Mouse (Mus musculus): ENCODE measurements around the gene Dctn2. TPM values are rescaled to one million over a fixed set of nuclear protein-coding genes. Genes with fewer than 3 reads are reported as not detected.

Gene Dctn2
- polyA plus RNA-seq, 1 experiment from 2014 or later: 80.0 TPM

- H3K36me3 ChIP-seq: no peaks in the 10 kb centered on the region
- ATAC-seq (ENCODE audit: low read depth) (no peak), DNase-seq (no peak)
- H3K9me3 ChIP-seq (replicated peaks): no peaks in the 10 kb centered on the region
- peaks cover 66% of the 10 kb centered on the region for H3K4me1 ChIP-seq (replicated peaks)
- WGBS (ENCODE audit: insufficient replicate concordance): 60% methylated on average over 3 of the region's 3 CpGs
- H3K27me3 ChIP-seq: peaks cover 19% of the 10 kb centered on the region
- no peak within 1 kb of the TSS for H3K4me3 ChIP-seq (replicated peaks)
- H3K4me2 ChIP-seq: no peak within 1 kb of the TSS
- no peak within 1 kb of the TSS for H3K9ac ChIP-seq
- peak within 1 kb of the TSS; percentile 69 for H3K27ac ChIP-seq
Measured at GRCm38 (mm10) chr10:127321621-127322020, 55.5 kb downstream of the Dctn2 start, which contains the start of gene Arhgap9. TSS of gene Arhgap9 (plus strand) at chr10:127321964.

GRCm38 (mm10) chr10:127322178-127322577, 56.0 kb downstream of the Dctn2 start:
- Histone ChIP-seq H3K9ac (no peak overlapping the region), H3K27me3 (peaks cover 25% of the 10 kb centered on the region), H3K4me2 (no peak overlapping the region), H3K9me3 (replicated peaks) (no peaks in the 10 kb centered on the region), H3K4me3 (replicated peaks) (no peak overlapping the region), H3K36me3 (no peaks in the 10 kb centered on the region), H3K27ac (no peak overlapping the region), H3K4me1 (replicated peaks) (peaks cover 66% of the 10 kb centered on the region)
- 73% methylated on average over 13 of the region's 13 CpGs for whole genome bisulfite sequencing (ENCODE audit: insufficient replicate concordance)
- DNase-seq: no peak
- no peak for ATAC-seq (ENCODE audit: low read depth)

- ATAC-seq (ENCODE audit: low read depth): no peak
- 48% methylated on average over 4 of the region's 4 CpGs for WGBS (ENCODE audit: insufficient replicate concordance)
- H3K4me2 ChIP-seq: no peak overlapping the region
- peak overlapping the region; percentile 69 for H3K27ac ChIP-seq
- 0 out of 2 replicates have a peak overlapping the region, but pooled peaks have one; percentile 36 for H3K4me3 ChIP-seq (replicated peaks)
- H3K36me3 ChIP-seq: no peaks in the 10 kb centered on the region
- no peak for DNase-seq
- H3K9me3 ChIP-seq (replicated peaks): no peaks in the 10 kb centered on the region
- no peak overlapping the region; the same call in 1 of the 2 replicates for H3K9ac ChIP-seq
- H3K27me3 ChIP-seq: peaks cover 30% of the 10 kb centered on the region
- peaks cover 65% of the 10 kb centered on the region for H3K4me1 ChIP-seq (replicated peaks)
Measured at GRCm38 (mm10) chr10:127322669-127323068, 56.5 kb downstream of the Dctn2 start.

- Histone ChIP-seq H3K9me3 (replicated peaks) (no peaks in the 10 kb centered on the region), H3K36me3 (no peaks in the 10 kb centered on the region), H3K4me3 (replicated peaks) (peak overlapping the region; percentile 36), H3K4me1 (replicated peaks) (peaks cover 62% of the 10 kb centered on the region), H3K9ac (peak overlapping the region; percentile 39), H3K27me3 (peaks cover 32% of the 10 kb centered on the region), H3K27ac (peak overlapping the region; percentile 69), H3K4me2 (peak overlapping the region; percentile 44)
- WGBS (ENCODE audit: insufficient replicate concordance): 24% methylated on average over 17 of the region's 17 CpGs
- no peak for DNase-seq
- ATAC-seq (ENCODE audit: low read depth): no peak
Measured at GRCm38 (mm10) chr10:127323131-127323855, 57.1 kb downstream of the Dctn2 start.

- ATAC-seq (ENCODE audit: low read depth) (peak; percentile 58), DNase-seq (peak; percentile 64)
- H3K4me2 ChIP-seq: peak overlapping the region; percentile 93
- H3K27me3 ChIP-seq: peaks cover 32% of the 10 kb centered on the region
- H3K36me3 ChIP-seq: 0 out of 2 replicates have a peak, but pooled peaks cover 7% of the 10 kb centered on the region
- peak overlapping the region; percentile 36; the same call in 1 of the 2 replicates for H3K4me3 ChIP-seq (replicated peaks)
- no peak overlapping the region for H3K27ac ChIP-seq
- no peak overlapping the region for H3K9ac ChIP-seq
- peaks cover 61% of the 10 kb centered on the region for H3K4me1 ChIP-seq (replicated peaks)
- H3K9me3 ChIP-seq (replicated peaks): no peaks in the 10 kb centered on the region
- WGBS (ENCODE audit: insufficient replicate concordance): 6% methylated on average over 7 of the region's 7 CpGs
Measured at GRCm38 (mm10) chr10:127324495-127324894, 58.3 kb downstream of the Dctn2 start.

- Histone ChIP-seq H3K4me2 (peak overlapping the region; percentile 93), H3K27me3 (peaks cover 32% of the 10 kb centered on the region), H3K27ac (0 out of 2 replicates have a peak overlapping the region, but pooled peaks have one; percentile 41), H3K4me3 (replicated peaks) (peak overlapping the region; percentile 68), H3K9me3 (replicated peaks) (no peaks in the 10 kb centered on the region), H3K36me3 (0 out of 2 replicates have a peak, but pooled peaks cover 15% of the 10 kb centered on the region), H3K9ac (peak overlapping the region; percentile 76), H3K4me1 (replicated peaks) (peaks cover 68% of the 10 kb centered on the region)
- no peak for DNase-seq
- 15% methylated on average over 14 of the region's 14 CpGs for WGBS (ENCODE audit: insufficient replicate concordance)
- peak; percentile 14 for ATAC-seq (ENCODE audit: low read depth)
Measured at GRCm38 (mm10) chr10:127325454-127326016, 59.4 kb downstream of the Dctn2 start.

- peak overlapping the region; percentile 93 for H3K4me2 ChIP-seq
- WGBS (ENCODE audit: insufficient replicate concordance): 2% methylated on average over 54 of the region's 54 CpGs
- H3K9ac ChIP-seq: peak overlapping the region; percentile 76
- H3K36me3 ChIP-seq: 0 out of 2 replicates have a peak, but pooled peaks cover 15% of the 10 kb centered on the region
- H3K27me3 ChIP-seq: peaks cover 32% of the 10 kb centered on the region
- no peak for DNase-seq
- H3K9me3 ChIP-seq (replicated peaks): no peaks in the 10 kb centered on the region
- peak overlapping the region; percentile 68 for H3K4me3 ChIP-seq (replicated peaks)
- H3K4me1 ChIP-seq (replicated peaks): peaks cover 73% of the 10 kb centered on the region
- peak; percentile 66 for ATAC-seq (ENCODE audit: low read depth)
- peak overlapping the region; percentile 41 for H3K27ac ChIP-seq
Measured at GRCm38 (mm10) chr10:127326017-127326801, 60.0 kb downstream of the Dctn2 start.

- Histone ChIP-seq H3K27ac (no peak overlapping the region), H3K9me3 (replicated peaks) (no peaks in the 10 kb centered on the region), H3K4me2 (peak overlapping the region; percentile 93), H3K36me3 (0 out of 2 replicates have a peak, but pooled peaks cover 15% of the 10 kb centered on the region), H3K4me3 (replicated peaks) (peak overlapping the region; percentile 68), H3K4me1 (replicated peaks) (peaks cover 69% of the 10 kb centered on the region), H3K9ac (peak overlapping the region; percentile 76), H3K27me3 (peaks cover 32% of the 10 kb centered on the region)
- 20% methylated on average over 29 of the region's 29 CpGs for WGBS (ENCODE audit: insufficient replicate concordance)
- no peak for ATAC-seq (ENCODE audit: low read depth)
- no peak for DNase-seq
Measured at GRCm38 (mm10) chr10:127326828-127327227, 60.7 kb downstream of the Dctn2 start.

GRCm38 (mm10) chr10:127327461-127328145, 61.4 kb downstream of the Dctn2 start:
- no peaks in the 10 kb centered on the region for H3K9me3 ChIP-seq (replicated peaks)
- no peak overlapping the region for H3K27ac ChIP-seq
- WGBS (ENCODE audit: insufficient replicate concordance): 77% methylated on average over 18 of the region's 18 CpGs
- H3K4me2 ChIP-seq: peak overlapping the region; percentile 93
- H3K4me1 ChIP-seq (replicated peaks): peaks cover 68% of the 10 kb centered on the region
- no peak for DNase-seq
- H3K4me3 ChIP-seq (replicated peaks): peak overlapping the region; percentile 68; the same call in 1 of the 2 replicates
- no peak for ATAC-seq (ENCODE audit: low read depth)
- 0 out of 2 replicates have a peak, but pooled peaks cover 15% of the 10 kb centered on the region for H3K36me3 ChIP-seq
- H3K27me3 ChIP-seq: peaks cover 37% of the 10 kb centered on the region
- no peak overlapping the region for H3K9ac ChIP-seq

- Histone ChIP-seq H3K27me3 (peaks cover 32% of the 10 kb centered on the region), H3K4me2 (no peak overlapping the region), H3K9me3 (replicated peaks) (no peaks in the 10 kb centered on the region), H3K27ac (no peak overlapping the region), H3K36me3 (0 out of 2 replicates have a peak, but pooled peaks cover 15% of the 10 kb centered on the region), H3K4me3 (replicated peaks) (no peak overlapping the region), H3K9ac (no peak overlapping the region), H3K4me1 (replicated peaks) (peaks cover 43% of the 10 kb centered on the region)
- no peak for DNase-seq
- WGBS (ENCODE audit: insufficient replicate concordance): 61% methylated on average over 7 of the region's 7 CpGs
- ATAC-seq (ENCODE audit: low read depth): no peak
Measured at GRCm38 (mm10) chr10:127330212-127330611, 64.0 kb downstream of the Dctn2 start.
